Mouse (Mus musculus): ENCODE results near the gene Iffo1. TPM values are rescaled to one million over a fixed set of nuclear protein-coding genes. Genes with fewer than 3 reads are reported as not detected.

Gene Iffo1
- total RNA-seq, 2 experiments from 2014 or later: 14.0 to 26.4 TPM

GRCm38 (mm10) chr6:125190816-125191215 lies 45.8 kb downstream of the Iffo1 start:
- ATAC-seq (replicated peaks; ENCODE audit: poor library complexity, severe bottlenecking): no peak

- ATAC-seq (replicated peaks; ENCODE audit: poor library complexity, severe bottlenecking): peak; percentile 90
Measured at GRCm38 (mm10) chr6:125191332-125192015, 46.4 kb downstream of the Iffo1 start, which contains the start of the genes Ncapd2 and Mrpl51. Ncapd2 (minus strand) TSS chr6:125191701. Mrpl51 (plus strand) TSS chr6:125191801.

DNA sequence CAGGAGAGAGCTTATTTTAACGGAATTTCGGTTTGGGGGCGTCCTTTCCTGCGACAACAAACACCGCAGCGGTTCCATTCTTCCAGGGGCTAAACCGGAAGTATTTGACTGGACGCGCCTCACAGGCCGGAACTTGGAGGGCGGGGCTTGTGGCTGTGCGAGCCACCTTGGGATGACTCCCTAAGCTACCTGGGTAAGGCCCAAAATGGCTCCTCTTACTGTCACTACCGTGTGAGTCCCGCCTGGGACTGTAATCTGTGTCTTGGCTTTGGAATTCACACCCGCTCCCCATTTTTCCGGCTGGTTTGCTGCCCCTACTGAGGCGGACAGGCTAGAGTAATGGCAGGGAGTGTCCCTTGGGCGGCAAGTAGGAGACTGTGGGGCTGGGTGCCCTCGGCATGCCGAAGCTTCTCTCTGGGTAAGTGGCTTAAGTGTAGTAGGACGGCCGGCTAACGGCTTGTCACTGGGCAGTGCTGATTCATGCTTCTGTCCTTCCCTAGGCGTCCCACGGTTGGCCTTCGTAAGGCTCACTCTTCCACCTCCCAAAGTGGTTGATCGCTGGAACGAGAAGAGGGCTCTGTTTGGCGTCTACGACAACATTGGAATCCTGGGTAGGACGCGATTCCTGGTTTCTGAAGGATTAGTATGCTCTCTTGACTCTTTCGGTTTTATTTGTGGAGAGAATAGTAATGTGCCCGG lies 47.1 kb downstream of the Iffo1 start:
- peak; percentile 76 for ATAC-seq (replicated peaks; ENCODE audit: poor library complexity, severe bottlenecking)

DNA sequence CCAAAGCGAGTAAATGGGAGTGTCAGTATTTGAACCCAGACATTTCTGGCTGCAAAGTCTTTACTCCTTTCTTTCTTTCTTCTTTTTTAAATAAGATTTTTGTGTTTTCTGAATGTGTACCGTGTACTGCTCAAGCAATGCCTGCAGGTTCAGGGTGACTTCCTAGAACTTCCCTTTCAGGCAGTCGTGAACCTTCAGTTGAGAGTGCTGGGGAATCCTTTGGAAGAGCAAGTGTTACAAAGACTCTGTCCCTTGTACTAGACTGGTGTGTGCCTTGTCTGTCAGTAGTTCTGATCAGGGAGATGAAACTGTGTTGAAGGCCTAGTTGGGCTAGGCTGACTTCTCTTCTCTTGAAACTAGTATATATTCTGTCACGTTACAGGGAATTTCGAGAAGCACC lies 47.8 kb downstream of the Iffo1 start:
- no peak for ATAC-seq (replicated peaks; ENCODE audit: poor library complexity, severe bottlenecking)

DNA sequence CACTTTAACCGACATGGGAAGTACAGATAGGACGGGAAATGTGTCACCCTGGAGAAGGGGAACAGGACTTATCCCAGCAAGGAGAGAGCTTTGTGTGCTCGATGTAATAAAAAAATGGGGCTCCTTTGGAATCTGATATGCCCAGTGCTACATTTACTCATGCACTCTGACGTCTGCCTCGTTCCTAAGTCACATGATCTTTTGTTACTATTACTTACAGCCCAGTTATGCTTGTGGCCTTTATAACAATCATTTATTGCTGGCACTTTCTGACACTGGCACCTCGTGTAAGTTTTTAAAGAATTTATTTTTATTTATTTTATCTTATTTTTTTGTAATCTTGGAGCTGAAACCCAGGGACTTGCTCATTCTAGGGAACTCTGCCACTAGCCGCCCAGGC lies 48.3 kb downstream of the Iffo1 start:
- ATAC-seq (replicated peaks; ENCODE audit: poor library complexity, severe bottlenecking): no peak

- no peak for ATAC-seq (replicated peaks; ENCODE audit: poor library complexity, severe bottlenecking)
Measured at GRCm38 (mm10) chr6:125195541-125196075, 50.6 kb downstream of the Iffo1 start.

DNA sequence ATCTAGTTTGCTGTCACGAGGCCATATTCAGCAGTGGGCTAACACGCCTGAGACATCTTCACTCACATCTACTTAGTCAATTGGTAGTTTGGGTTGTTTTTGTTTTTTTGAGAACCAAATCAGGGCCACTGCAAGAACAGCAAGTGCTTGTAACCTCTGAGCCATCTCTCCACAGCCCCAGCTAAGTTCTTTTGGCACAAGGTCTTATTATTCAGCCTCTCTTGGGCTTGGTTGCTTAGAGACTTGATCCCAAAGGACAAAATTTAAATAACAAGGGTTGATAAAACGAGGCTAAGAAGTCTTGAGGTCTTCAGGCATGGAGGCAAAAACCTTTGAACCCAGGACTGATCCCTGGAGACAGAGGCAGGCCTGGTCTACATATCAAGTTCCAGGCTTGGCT lies 51.3 kb downstream of the Iffo1 start:
- no peak for ATAC-seq (replicated peaks; ENCODE audit: poor library complexity, severe bottlenecking)

- ATAC-seq (replicated peaks; ENCODE audit: poor library complexity, severe bottlenecking): no peak
Measured at GRCm38 (mm10) chr6:125197166-125197565, 52.1 kb downstream of the Iffo1 start.

DNA sequence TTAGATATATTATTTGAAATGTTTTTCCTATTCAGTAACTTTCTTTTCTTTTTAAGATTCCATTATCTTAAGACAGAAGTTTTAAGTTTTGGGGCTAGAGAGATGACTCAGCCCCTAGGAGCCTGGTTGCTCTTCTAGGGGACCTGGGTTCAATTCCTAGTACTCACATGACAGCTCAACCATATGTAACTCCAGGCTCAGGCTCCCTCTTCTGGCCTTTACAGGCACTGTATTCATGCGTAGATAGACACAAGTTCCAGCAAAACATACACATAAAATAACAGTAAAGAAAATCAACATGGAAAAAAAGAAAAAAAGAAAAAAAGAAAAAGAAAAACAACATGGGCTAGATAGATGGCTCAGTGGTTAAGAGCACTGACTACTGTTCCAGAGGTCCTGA lies 65.4 kb downstream of the Iffo1 start:
- no peak for ATAC-seq (replicated peaks; ENCODE audit: poor library complexity, severe bottlenecking)

Other genes with a start within 250 kb of the Iffo1 start
- gene Lag3, start 233.5 kb upstream of the Iffo1 start, total RNA-seq (2014; fragmentation: Nextera tagmentation): 1.4 and 3.8 TPM in 2 replicates
- gene Lag3, start 233.5 kb upstream of the Iffo1 start, total RNA-seq (2017): 1.4 and 9.6 TPM in 2 replicates
- gene Ptms, start 225.1 kb upstream of the Iffo1 start, total RNA-seq (2014; fragmentation: Nextera tagmentation): 16.1 and 21.9 TPM in 2 replicates
- 18.5 and 33.0 TPM in 2 replicates for gene Ptms, start 225.1 kb upstream of the Iffo1 start, total RNA-seq (2017)
- 82.4 and 102 TPM in 2 replicates for gene Mlf2, start 213.9 kb upstream of the Iffo1 start, total RNA-seq (2014; fragmentation: Nextera tagmentation)
- 49.5 and 79.7 TPM in 2 replicates for gene Mlf2, start 213.9 kb upstream of the Iffo1 start, total RNA-seq (2017)
- gene Cops7a, start 179.7 kb upstream of the Iffo1 start, total RNA-seq (2014; fragmentation: Nextera tagmentation): 96.6 and 112 TPM in 2 replicates
- 48.8 and 52.0 TPM in 2 replicates for gene Cops7a, start 179.7 kb upstream of the Iffo1 start, total RNA-seq (2017)
- gene Pianp, start 148.5 kb upstream of the Iffo1 start, total RNA-seq (2014; fragmentation: Nextera tagmentation): not detected in 2 replicates
- gene Pianp, start 148.5 kb upstream of the Iffo1 start, total RNA-seq (2017): not detected in 2 replicates
- 75.9 and 87.6 TPM in 2 replicates for gene Zfp384, start 136.1 kb upstream of the Iffo1 start, total RNA-seq (2014; fragmentation: Nextera tagmentation)
- gene Zfp384, start 136.1 kb upstream of the Iffo1 start, total RNA-seq (2017): 24.3 and 31.9 TPM in 2 replicates
- 49.2 and 55.8 TPM in 2 replicates for gene Ing4, start 105.5 kb upstream of the Iffo1 start, total RNA-seq (2014; fragmentation: Nextera tagmentation)
- gene Ing4, start 105.5 kb upstream of the Iffo1 start, total RNA-seq (2017): 34.7 and 40.2 TPM in 2 replicates
- 10.6 and 17.5 TPM in 2 replicates for gene Acrbp, start 95.6 kb upstream of the Iffo1 start, total RNA-seq (2014; fragmentation: Nextera tagmentation)
- gene Acrbp, start 95.6 kb upstream of the Iffo1 start, total RNA-seq (2017): 1.3 and 3.9 TPM in 2 replicates
- 8.7 and 13.4 TPM in 2 replicates for gene Lpar5, start 77.3 kb upstream of the Iffo1 start, total RNA-seq (2014; fragmentation: Nextera tagmentation)
- gene Lpar5, start 77.3 kb upstream of the Iffo1 start, total RNA-seq (2017): 2.7 and 5.2 TPM in 2 replicates
- gene Chd4, start 49.3 kb upstream of the Iffo1 start, total RNA-seq (2014; fragmentation: Nextera tagmentation): 136 and 161 TPM in 2 replicates
- gene Chd4, start 49.3 kb upstream of the Iffo1 start, total RNA-seq (2017): 246 and 373 TPM in 2 replicates
- 65.6 and 82.8 TPM in 2 replicates for gene Nop2, start 13.3 kb upstream of the Iffo1 start, total RNA-seq (2014; fragmentation: Nextera tagmentation)
- gene Nop2, start 13.3 kb upstream of the Iffo1 start, total RNA-seq (2017): 79.2 and 82.4 TPM in 2 replicates
- 2,842 and 3,031 TPM in 2 replicates for gene Gapdh, start 21.2 kb downstream of the Iffo1 start, total RNA-seq (2014; fragmentation: Nextera tagmentation)
- gene Gapdh, start 21.2 kb downstream of the Iffo1 start, total RNA-seq (2017): 1,694 and 2,022 TPM in 2 replicates
- 242 and 263 TPM in 2 replicates for gene Ncapd2, start 46.5 kb downstream of the Iffo1 start, total RNA-seq (2014; fragmentation: Nextera tagmentation)
- gene Ncapd2, start 46.5 kb downstream of the Iffo1 start, total RNA-seq (2017): 242 and 288 TPM in 2 replicates
- 117 and 197 TPM in 2 replicates for gene Mrpl51, start 46.6 kb downstream of the Iffo1 start, total RNA-seq (2014; fragmentation: Nextera tagmentation)
- 121 and 155 TPM in 2 replicates for gene Mrpl51, start 46.6 kb downstream of the Iffo1 start, total RNA-seq (2017)
- gene Vamp1, start 70.3 kb downstream of the Iffo1 start, total RNA-seq (2014; fragmentation: Nextera tagmentation): 26.0 and 40.2 TPM in 2 replicates
- gene Vamp1, start 70.3 kb downstream of the Iffo1 start, total RNA-seq (2017): 6.3 and 7.1 TPM in 2 replicates
- 13.8 TPM in 2 replicates for gene Tapbpl, start 86.6 kb downstream of the Iffo1 start, total RNA-seq (2014; fragmentation: Nextera tagmentation)
- 16.5 and 17.7 TPM in 2 replicates for gene Tapbpl, start 86.6 kb downstream of the Iffo1 start, total RNA-seq (2017)
- 50.7 and 62.0 TPM in 2 replicates for gene Cd27, start 91.8 kb downstream of the Iffo1 start, total RNA-seq (2014; fragmentation: Nextera tagmentation)
- 34.7 and 55.2 TPM in 2 replicates for gene Cd27, start 91.8 kb downstream of the Iffo1 start, total RNA-seq (2017)
- gene Tuba3a, start 140.8 kb downstream of the Iffo1 start, total RNA-seq (2014; fragmentation: Nextera tagmentation): not detected in 2 replicates
- not detected in 2 replicates for gene Tuba3a, start 140.8 kb downstream of the Iffo1 start, total RNA-seq (2017)
- 36.4 and 50.3 TPM in 2 replicates for gene Ltbr, start 168.6 kb downstream of the Iffo1 start, total RNA-seq (2014; fragmentation: Nextera tagmentation)
- gene Ltbr, start 168.6 kb downstream of the Iffo1 start, total RNA-seq (2017): 29.9 and 36.3 TPM in 2 replicates
- gene Scnn1a, start 175.4 kb downstream of the Iffo1 start, total RNA-seq (2014; fragmentation: Nextera tagmentation): 16.2 and 18.9 TPM in 2 replicates
- 1.4 and 1.8 TPM in 2 replicates for gene Scnn1a, start 175.4 kb downstream of the Iffo1 start, total RNA-seq (2017)
- gene Tnfrsf1a, start 204.1 kb downstream of the Iffo1 start, total RNA-seq (2014; fragmentation: Nextera tagmentation): 89.1 and 104 TPM in 2 replicates
- 54.4 and 88.8 TPM in 2 replicates for gene Tnfrsf1a, start 204.1 kb downstream of the Iffo1 start, total RNA-seq (2017)
- gene Plekhg6, start 235.6 kb downstream of the Iffo1 start, total RNA-seq (2014; fragmentation: Nextera tagmentation): not detected in 2 replicates
- not detected in 2 replicates for gene Plekhg6, start 235.6 kb downstream of the Iffo1 start, total RNA-seq (2017)

All from granulocyte monocyte progenitor cell, adult 5-6 weeks (primary cell).